ENCODE assay signal across 15 mouse cellular contexts in the genomic region with DNA sequence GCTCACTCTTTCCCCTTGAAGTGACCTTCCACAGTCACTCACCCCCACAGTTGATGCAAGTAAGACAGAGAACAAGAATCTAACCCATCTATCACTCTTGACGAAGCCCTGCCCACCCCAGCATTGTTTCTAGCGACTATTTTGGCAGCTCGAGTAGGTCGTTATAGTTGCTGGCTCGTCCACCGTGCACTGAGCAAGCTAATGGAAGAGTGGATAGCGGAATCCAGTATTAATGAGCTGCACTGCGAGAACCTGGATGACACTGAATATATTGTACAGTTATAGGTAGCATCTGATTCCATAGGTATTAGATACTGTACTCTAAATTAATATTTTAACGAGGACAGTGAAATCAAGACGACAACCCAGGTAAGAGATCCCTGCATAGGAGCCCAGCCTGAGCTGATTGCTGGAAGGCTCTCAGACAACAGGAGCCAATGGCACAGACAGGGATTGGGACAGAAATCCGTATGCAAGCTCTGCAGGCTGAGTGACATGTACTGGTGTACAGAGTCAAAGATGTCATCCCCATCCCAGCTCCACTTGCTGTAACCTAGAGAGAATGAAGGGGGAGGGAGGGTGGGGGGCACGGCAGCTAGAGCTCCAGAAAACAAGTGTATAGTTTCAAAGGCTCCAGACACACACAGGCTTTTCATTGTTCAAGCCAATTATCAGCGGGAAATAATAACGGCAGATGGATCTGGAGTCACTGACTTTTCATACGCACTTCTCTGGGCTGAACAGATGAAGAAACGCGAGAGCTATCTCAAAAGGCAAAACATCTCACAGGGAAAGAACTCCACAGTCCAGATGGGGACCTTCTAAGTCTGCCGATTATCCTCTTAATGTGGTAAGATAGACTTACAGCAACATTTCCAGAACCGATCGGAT.
DNase-seq lines count a peak whose midpoint lies in the region; ATAC-seq and TF ChIP-seq lines count a peak whose summit lies in the region.
"Had no signal": no experiment of that assay in that cellular context is flagged by ENCODE, and none has a peak within 500 bp of the region (broad histone marks: within the 10 kb centered on the region; RNA-seq: fewer than 3 reads in every experiment).

No protein-coding gene starts in this region.

- DNase-seq in cerebellum, postnatal 14 days: peak; percentile 43 to 60
- no peak for DNase-seq in cerebellum, adult 11-12 months
- DNase-seq in midbrain, embryonic 11.5 days (ENCODE audit: low spot score, missing footprints): no peak
- no peak for DNase-seq in midbrain, embryonic 10.5 days (ENCODE audit: low spot score)
- DNase-seq in forebrain, postnatal 0 days: peak; percentile 16
- DNase-seq in adrenal gland, postnatal 36 days: no peak
- DNase-seq: B cell, adult 2 months; heart, adult 2 months; lung, postnatal 4 days; right cerebral cortex, adult 18-20 months; thymus, postnatal 25 days had no signal

- no peaks in the 10 kb centered on the region for H3K27me3 ChIP-seq in midbrain, embryonic 11.5 days (ENCODE audit: control insufficient read depth, insufficient read depth, low read length)
- H3K27me3 ChIP-seq in midbrain, embryonic 10.5 days (ENCODE audit: low read depth, poor library complexity, severe bottlenecking): 0 out of 2 replicates have a peak, but pooled peaks cover 4% of the 10 kb centered on the region
- no peaks in the 10 kb centered on the region for H3K27me3 ChIP-seq in forebrain, postnatal 0 days (ENCODE audit: insufficient read depth, low read length)
- 0 out of 2 replicates have a peak, but pooled peaks cover 3% of the 10 kb centered on the region for H3K27me3 ChIP-seq in midbrain, embryonic 15.5 days (replicated peaks)

- H3K4me2 ChIP-seq in midbrain, embryonic 11.5 days: no peak overlapping the region
- H3K4me2 ChIP-seq in forebrain, postnatal 0 days (ENCODE audit: low read depth): peak overlapping the region; percentile 8; the same call in 1 of the 2 replicates
- no peak overlapping the region for H3K4me2 ChIP-seq in midbrain, embryonic 15.5 days

- 0 out of 2 replicates have a peak, but pooled peaks have one; percentile 36 for ATAC-seq in midbrain, embryonic 11.5 days (ENCODE audit: low FRiP score)
- 0 out of 2 replicates have a peak, but pooled peaks have one; percentile 21 for ATAC-seq in forebrain, postnatal 0 days
- peak; percentile 51; the same call in 1 of the 2 replicates for ATAC-seq in midbrain, embryonic 15.5 days (replicated peaks)
- ATAC-seq in megakaryocyte, adult 5-6 weeks (ENCODE audit: poor library complexity, severe bottlenecking): no peak
- ATAC-seq: activated CD4-positive, CD25-positive, alpha-beta regulatory T cell, adult 4 months had no signal

- H3K4me3 ChIP-seq in midbrain, embryonic 11.5 days (ENCODE audit: low read depth, low read length): no peak overlapping the region
- no peak overlapping the region for H3K4me3 ChIP-seq in midbrain, embryonic 10.5 days
- H3K4me3 ChIP-seq in forebrain, postnatal 0 days (ENCODE audit: low read depth, low read length): no peak overlapping the region
- no peak overlapping the region for H3K4me3 ChIP-seq in midbrain, embryonic 15.5 days
- H3K4me3 ChIP-seq: heart, adult 2 months had no signal

- H3K27ac ChIP-seq in midbrain, embryonic 11.5 days (ENCODE audit: low read depth, low read length): no peak overlapping the region
- H3K27ac ChIP-seq in midbrain, embryonic 10.5 days (replicated peaks): no peak overlapping the region
- H3K27ac ChIP-seq in forebrain, postnatal 0 days (ENCODE audit: low read depth, low read length): peak overlapping the region; percentile 45; the same call in 1 of the 2 replicates
- H3K27ac ChIP-seq in midbrain, embryonic 15.5 days: no peak overlapping the region
- H3K27ac ChIP-seq: heart, adult 2 months; liver, embryonic 14.5 days had no signal

- peaks cover 28% of the 10 kb centered on the region for H3K4me1 ChIP-seq in midbrain, embryonic 11.5 days (ENCODE audit: control insufficient read depth, insufficient read depth, low read length)
- peaks cover 56% of the 10 kb centered on the region for H3K4me1 ChIP-seq in midbrain, embryonic 10.5 days
- H3K4me1 ChIP-seq in forebrain, postnatal 0 days (ENCODE audit: insufficient read depth): peaks cover 16% of the 10 kb centered on the region; the same call in 1 of the 2 replicates
- peaks cover 28% of the 10 kb centered on the region for H3K4me1 ChIP-seq in midbrain, embryonic 15.5 days

- 77% methylated on average over 20 of the region's 20 CpGs for WGBS in midbrain, embryonic 11.5 days
- 82% methylated on average over 20 of the region's 20 CpGs for WGBS in midbrain, embryonic 10.5 days
- 29% methylated on average over 20 of the region's 20 CpGs for WGBS in forebrain, postnatal 0 days
- WGBS in midbrain, embryonic 15.5 days: 50% methylated on average over 20 of the region's 20 CpGs

- TF ChIP-seq CTCF in forebrain, postnatal 0 days (IDR thresholded peaks at IDR 0.05; ENCODE audit: low read depth): no peak

- H3K9me3 ChIP-seq in midbrain, embryonic 11.5 days (ENCODE audit: control insufficient read depth, low read length): no peaks in the 10 kb centered on the region
- no peaks in the 10 kb centered on the region for H3K9me3 ChIP-seq in midbrain, embryonic 10.5 days (replicated peaks)
- no peaks in the 10 kb centered on the region for H3K9me3 ChIP-seq in forebrain, postnatal 0 days (ENCODE audit: low read length)
- no peaks in the 10 kb centered on the region for H3K9me3 ChIP-seq in midbrain, embryonic 15.5 days

- H3K36me3 ChIP-seq in midbrain, embryonic 11.5 days (ENCODE audit: control insufficient read depth, insufficient read depth, low read length): no peaks in the 10 kb centered on the region
- 0 out of 2 replicates have a peak, but pooled peaks cover under 1% of the 10 kb centered on the region for H3K36me3 ChIP-seq in midbrain, embryonic 10.5 days
- H3K36me3 ChIP-seq in forebrain, postnatal 0 days (ENCODE audit: insufficient read depth): no peaks in the 10 kb centered on the region
- no peaks in the 10 kb centered on the region for H3K36me3 ChIP-seq in midbrain, embryonic 15.5 days (replicated peaks)

- H3K9ac ChIP-seq in midbrain, embryonic 11.5 days (ENCODE audit: low read length): no peak overlapping the region
- 0 out of 2 replicates have a peak overlapping the region, but pooled peaks have one; percentile 14 for H3K9ac ChIP-seq in forebrain, postnatal 0 days
- H3K9ac ChIP-seq in midbrain, embryonic 15.5 days: no peak overlapping the region
- H3K9ac ChIP-seq: liver, embryonic 14.5 days had no signal

Comparison
In these comparisons a context has a peak if more than half of its experiments do, and no peak if none do; other contexts are left out.
1. DNase-seq: peak in cerebellum, postnatal 14 days (2 of 2) and forebrain, postnatal 0 days (single experiment); none in cerebellum, adult 11-12 months (single experiment), midbrain, embryonic 11.5 days (single experiment), midbrain, embryonic 10.5 days (single experiment) and adrenal gland, postnatal 36 days (0 of 2).